Mouse (Mus musculus) thymus, adult 2 months (tissue): ENCODE results near the gene Gamt. TPM values are rescaled to one million over a fixed set of nuclear protein-coding genes. Genes with fewer than 3 reads are reported as not detected.
"Not testable (repeated sequence)": the region's sequence is repeated elsewhere in the genome, so short reads cannot be mapped to it uniquely, and the experiment has no call there.

Source experiments
- DNase-seq: peaks from one replicate; pipeline ENCODE4 v3.0.0; 2021
- H3K27ac ChIP-seq: fragments of 200-500 bp; 2 replicates; pipeline ENCODE4 v1.5.1; 2012; ENCODE audit warnings: low read length, control low read depth; ENCODE audit not compliant: control insufficient read depth, insufficient read depth
- H3K27me3 ChIP-seq: fragments of 200-500 bp; 2 replicates; pipeline ENCODE4 v1.6.1; 2012; ENCODE audit warnings: mild to moderate bottlenecking, low read length, moderate library complexity, mixed read lengths; ENCODE audit not compliant: control insufficient read depth, insufficient read depth
- H3K36me3 ChIP-seq: fragments of 200-500 bp; 2 replicates; pipeline ENCODE4 v1.6.1; 2012; ENCODE audit warnings: mild to moderate bottlenecking, low read length, moderate library complexity; ENCODE audit not compliant: control insufficient read depth, insufficient read depth
- H3K4me1 ChIP-seq: fragments of 200-500 bp; replicated peaks from 2 replicates; pipeline ENCODE4 v1.6.1; 2012; ENCODE audit warnings: low read length; ENCODE audit not compliant: control insufficient read depth, insufficient read depth
- H3K4me3 ChIP-seq: fragments of 200-500 bp; 2 replicates; pipeline ENCODE4 v1.5.1; 2012; ENCODE audit warnings: mild to moderate bottlenecking, low read length, control low read depth, moderate library complexity; ENCODE audit not compliant: control insufficient read depth, insufficient read depth
- CTCF ChIP-seq: fragments of 200-500 bp; IDR thresholded peaks from 2 replicates; pipeline ENCODE4 v1.5.1; 2012; ENCODE audit warnings: mild to moderate bottlenecking, control low read depth, low read length, moderate library complexity, borderline replicate concordance; ENCODE audit not compliant: control insufficient read depth, poor library complexity, insufficient read depth; ENCODE audit errors: extremely low read depth
- POLR2A ChIP-seq: fragments of 200-500 bp; IDR thresholded peaks from 2 replicates; pipeline ENCODE4 v1.6.1; 2012; ENCODE audit warnings: mild to moderate bottlenecking, low read length, control low read depth, moderate library complexity; ENCODE audit not compliant: control insufficient read depth, poor library complexity, insufficient read depth; ENCODE audit errors: extremely low read depth
- WGBS: fragments of 180-500 bp; shearing (Covaris S2); methylation state at CpG from one replicate; pipeline ENCODE4 v1.1.7; 2018; 5-methylcytosine and 5-hydroxymethylcytosine counted together
- polyA plus RNA-seq: library from polyadenylated mRNA; depleted of rRNA; stranded (reverse); fragments of >200 nt; gene quantifications from 2 replicates; pipeline ENCODE4 v1.2.3, GENCODE M21; 2012

The Gamt gene
- polyA plus RNA-seq, 1 experiment, result 6.0 TPM

GRCm38 (mm10) chr10:80252493-80253274 lies 8.1 kb downstream of the Gamt start:
- TF ChIP-seq POLR2A (no peak), CTCF (no peak)
- no peak for DNase-seq
- H3K4me1 ChIP-seq, result peaks cover 13% of the 10 kb centered on the region
- H3K4me3 ChIP-seq, result no peak overlapping the region
- H3K36me3 ChIP-seq, result peaks cover 23% of the 10 kb centered on the region
- no peaks in the 10 kb centered on the region for H3K27me3 ChIP-seq
- no peak overlapping the region for H3K27ac ChIP-seq
- WGBS, result 98% methylated on average over 11 of the region's 11 CpGs

DNA sequence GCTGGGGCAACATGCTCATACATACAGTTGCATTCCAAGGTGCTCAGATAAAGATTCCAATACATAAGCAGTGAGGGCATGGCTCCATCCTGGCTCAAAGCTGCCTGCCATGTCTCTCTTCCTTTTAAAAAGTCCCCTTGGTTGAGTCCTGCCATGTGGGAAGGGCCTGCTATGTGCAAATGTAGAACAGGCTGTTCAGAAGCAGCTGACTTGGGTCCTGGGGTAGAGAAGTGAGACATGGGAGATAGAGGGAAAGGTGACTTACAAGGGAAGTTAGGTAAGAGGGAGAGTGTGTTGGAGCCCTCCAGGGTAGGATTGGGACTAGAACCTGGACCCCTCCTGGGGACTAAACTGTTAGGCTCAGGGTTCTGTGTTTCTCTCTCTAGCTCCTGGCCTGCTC lies 8.8 kb downstream of the Gamt start:
- Histone ChIP-seq H3K4me1 (peaks cover 11% of the 10 kb centered on the region), H3K4me3 (no peak overlapping the region), H3K27ac (no peak overlapping the region), H3K27me3 (no peaks in the 10 kb centered on the region), H3K36me3 (peaks cover 22% of the 10 kb centered on the region)
- TF ChIP-seq CTCF (no peak), POLR2A (no peak)
- no peak for DNase-seq

GRCm38 (mm10) chr10:80250573-80250972 lies 10.2 kb downstream of the Gamt start:
- no peak overlapping the region; the same call in 1 of the 2 replicates for H3K27ac ChIP-seq
- no peak for DNase-seq
- TF ChIP-seq CTCF (no peak), POLR2A (no peak)
- no peak overlapping the region for H3K4me3 ChIP-seq
- peaks cover 11% of the 10 kb centered on the region for H3K4me1 ChIP-seq
- 85% methylated on average over 4 of the region's 4 CpGs for WGBS
- H3K27me3 ChIP-seq, result no peaks in the 10 kb centered on the region
- peaks cover 9% of the 10 kb centered on the region for H3K36me3 ChIP-seq

DNA sequence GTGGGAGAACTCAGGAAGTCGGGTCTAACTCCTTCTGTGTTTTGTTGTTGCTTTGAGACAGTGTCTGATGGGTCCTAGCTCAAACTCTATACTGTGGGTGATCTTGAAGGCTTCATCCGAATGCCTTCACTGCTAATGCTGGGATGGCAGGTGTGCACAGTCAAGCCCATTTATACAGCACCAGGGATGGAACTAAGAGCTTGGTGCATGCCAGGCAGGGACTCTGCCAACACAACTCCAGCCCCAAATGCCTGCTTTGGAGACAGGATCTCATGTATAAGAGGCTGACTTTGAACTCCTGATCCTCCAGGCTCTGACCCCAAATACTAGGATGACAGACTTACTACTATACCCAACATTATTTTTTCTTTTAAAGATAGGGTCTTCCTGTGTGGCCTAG lies 10.8 kb downstream of the Gamt start:
- Histone ChIP-seq H3K27ac (peak overlapping the region; percentile 67), H3K4me3 (peak overlapping the region; percentile 56; the same call in 1 of the 2 replicates), H3K27me3 (no peaks in the 10 kb centered on the region), H3K36me3 (peaks cover 4% of the 10 kb centered on the region), H3K4me1 (peaks cover 11% of the 10 kb centered on the region)
- TF ChIP-seq CTCF, result no peak
- TF ChIP-seq POLR2A, result no peak
- 22% methylated on average over 2 of the region's 2 CpGs for WGBS
- no peak for DNase-seq

GRCm38 (mm10) chr10:80248971-80249640 lies 11.7 kb downstream of the Gamt start, which contains the start of gene Ndufs7:
Ndufs7 (plus strand) TSS chr10:80249121.
- TF ChIP-seq CTCF, result 0 out of 2 replicates have a peak, but pooled peaks have one; percentile 8
- no peak for TF ChIP-seq POLR2A
- Histone ChIP-seq H3K27me3 (no peaks in the 10 kb centered on the region), H3K4me3 (peak within 1 kb of the TSS; percentile 56), H3K27ac (peak within 1 kb of the TSS; percentile 67), H3K36me3 (peaks cover under 1% of the 10 kb centered on the region), H3K4me1 (peaks cover 11% of the 10 kb centered on the region)
- WGBS, result under 1% methylated on average over 53 of the region's 53 CpGs
- peak; percentile 93 for DNase-seq

GRCm38 (mm10) chr10:80248437-80248836 lies 12.4 kb downstream of the Gamt start:
- 20% methylated on average over 3 of the region's 3 CpGs for WGBS
- H3K27ac ChIP-seq, H3K27me3 ChIP-seq, H3K36me3 ChIP-seq, DNase-seq, H3K4me3 ChIP-seq: not testable (repeated sequence)
- H3K4me1 ChIP-seq, result peaks cover 11% of the 10 kb centered on the region

DNA sequence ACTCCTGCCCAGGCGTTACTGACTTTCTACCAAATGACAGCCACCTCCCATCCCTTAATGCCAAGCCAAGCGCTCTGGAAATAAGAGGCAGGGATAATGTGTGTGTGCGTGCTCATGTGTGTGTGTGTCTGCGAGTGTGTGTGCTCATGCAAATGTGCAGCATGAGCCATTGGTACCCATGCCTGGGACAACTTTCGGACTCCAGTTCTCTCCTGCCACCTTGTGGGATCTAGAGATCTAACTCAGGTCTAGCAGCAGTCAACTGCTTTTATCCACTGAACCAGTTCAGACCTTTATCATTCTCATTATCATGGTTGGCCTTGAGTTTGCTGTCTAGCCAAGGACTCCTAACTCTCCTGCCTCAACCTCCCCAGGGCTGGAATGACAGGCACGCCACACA lies 13.0 kb downstream of the Gamt start:
- Histone ChIP-seq H3K27me3 (no peaks in the 10 kb centered on the region), H3K4me3 (no peak overlapping the region), H3K36me3 (peaks cover 13% of the 10 kb centered on the region), H3K4me1 (peaks cover 11% of the 10 kb centered on the region), H3K27ac (no peak overlapping the region)
- TF ChIP-seq POLR2A, result no peak
- no peak for TF ChIP-seq CTCF
- no peak for DNase-seq
- WGBS, result 76% methylated on average over 6 of the region's 6 CpGs
